Mouse (Mus musculus): ENCODE measurements around the gene Psmd12. TPM values are rescaled to one million over a fixed set of nuclear protein-coding genes. Genes with fewer than 3 reads are reported as not detected.
A peak's percentile ranks its signal among the peaks of the same experiment; 100 is the strongest.

The Psmd12 gene
- polyA plus RNA-seq, 1 experiment from 2014 or later = 154 TPM

- 60% methylated on average over 16 of the region's 19 CpGs for WGBS
- DNase-seq (ENCODE audit: low spot score) = peak; percentile 70
- Histone ChIP-seq H3K4me1 (ENCODE audit: control insufficient read depth, insufficient read depth, low read length) (0 out of 2 replicates have a peak, but pooled peaks cover 3% of the 10 kb centered on the region), H3K27me3 (replicated peaks; ENCODE audit: control insufficient read depth, insufficient read depth, low read length) (no peaks in the 10 kb centered on the region), H3K36me3 (ENCODE audit: control insufficient read depth, insufficient read depth, low read length) (peaks cover 4% of the 10 kb centered on the region; the same call in 1 of the 2 replicates), H3K9ac (ENCODE audit: low read depth, low read length) (no peak overlapping the region), H3K4me2 (ENCODE audit: low read depth, low read length) (0 out of 2 replicates have a peak overlapping the region, but pooled peaks have one; percentile 12), H3K9me3 (ENCODE audit: control insufficient read depth, low read length) (no peaks in the 10 kb centered on the region), H3K4me3 (ENCODE audit: low read depth, low read length) (no peak overlapping the region), H3K27ac (replicated peaks; ENCODE audit: low read depth, low read length) (no peak overlapping the region)
- peak; percentile 83 for ATAC-seq (ENCODE audit: low read depth)
These were observed 24.5 kb upstream of the Psmd12 start for GRCm38 (mm10) chr11:107454546-107455462.

- Histone ChIP-seq H3K36me3 (ENCODE audit: control insufficient read depth, insufficient read depth, low read length) (peaks cover 4% of the 10 kb centered on the region; the same call in 1 of the 2 replicates), H3K4me3 (ENCODE audit: low read depth, low read length) (no peak overlapping the region), H3K9me3 (ENCODE audit: control insufficient read depth, low read length) (no peaks in the 10 kb centered on the region), H3K4me2 (ENCODE audit: low read depth, low read length) (no peak overlapping the region), H3K9ac (ENCODE audit: low read depth, low read length) (no peak overlapping the region), H3K27me3 (replicated peaks; ENCODE audit: control insufficient read depth, insufficient read depth, low read length) (no peaks in the 10 kb centered on the region), H3K4me1 (ENCODE audit: control insufficient read depth, insufficient read depth, low read length) (no peaks in the 10 kb centered on the region), H3K27ac (replicated peaks; ENCODE audit: low read depth, low read length) (no peak overlapping the region)
- no peak for DNase-seq (ENCODE audit: low spot score)
- WGBS = 89% methylated on average over 3 of the region's 3 CpGs
- ATAC-seq (ENCODE audit: low read depth) = no peak
These were observed 22.0 kb upstream of the Psmd12 start for GRCm38 (mm10) chr11:107457282-107457681.

- H3K27ac ChIP-seq (replicated peaks; ENCODE audit: low read depth, low read length) = no peak overlapping the region
- no peaks in the 10 kb centered on the region for H3K27me3 ChIP-seq (replicated peaks; ENCODE audit: control insufficient read depth, insufficient read depth, low read length)
- H3K9ac ChIP-seq (ENCODE audit: low read depth, low read length) = no peak overlapping the region
- no peaks in the 10 kb centered on the region for H3K9me3 ChIP-seq (ENCODE audit: control insufficient read depth, low read length)
- no peak for ATAC-seq (ENCODE audit: low read depth)
- H3K36me3 ChIP-seq (ENCODE audit: control insufficient read depth, insufficient read depth, low read length) = peaks cover 4% of the 10 kb centered on the region; the same call in 1 of the 2 replicates
- H3K4me1 ChIP-seq (ENCODE audit: control insufficient read depth, insufficient read depth, low read length) = no peaks in the 10 kb centered on the region
- WGBS = 73% methylated on average over 12 of the region's 12 CpGs
- H3K4me3 ChIP-seq (ENCODE audit: low read depth, low read length) = no peak overlapping the region
- H3K4me2 ChIP-seq (ENCODE audit: low read depth, low read length) = no peak overlapping the region
- DNase-seq (ENCODE audit: low spot score) = no peak
These were observed 21.0 kb upstream of the Psmd12 start for GRCm38 (mm10) chr11:107458286-107458685.

GRCm38 (mm10) chr11:107458986-107459385, 20.3 kb upstream of the Psmd12 start:
- Histone ChIP-seq H3K36me3 (ENCODE audit: control insufficient read depth, insufficient read depth, low read length) (peaks cover under 1% of the 10 kb centered on the region; the same call in 1 of the 2 replicates), H3K4me2 (ENCODE audit: low read depth, low read length) (no peak overlapping the region), H3K9ac (ENCODE audit: low read depth, low read length) (no peak overlapping the region), H3K4me1 (ENCODE audit: control insufficient read depth, insufficient read depth, low read length) (no peaks in the 10 kb centered on the region), H3K27me3 (replicated peaks; ENCODE audit: control insufficient read depth, insufficient read depth, low read length) (no peaks in the 10 kb centered on the region), H3K27ac (replicated peaks; ENCODE audit: low read depth, low read length) (no peak overlapping the region), H3K9me3 (ENCODE audit: control insufficient read depth, low read length) (no peaks in the 10 kb centered on the region), H3K4me3 (ENCODE audit: low read depth, low read length) (no peak overlapping the region)
- no peak for ATAC-seq (ENCODE audit: low read depth)
- WGBS = 82% methylated on average over 7 of the region's 7 CpGs
- no peak for DNase-seq (ENCODE audit: low spot score)

- Histone ChIP-seq H3K27ac (replicated peaks; ENCODE audit: low read depth, low read length) (no peak overlapping the region), H3K27me3 (replicated peaks; ENCODE audit: control insufficient read depth, insufficient read depth, low read length) (no peaks in the 10 kb centered on the region), H3K36me3 (ENCODE audit: control insufficient read depth, insufficient read depth, low read length) (no peaks in the 10 kb centered on the region), H3K4me2 (ENCODE audit: low read depth, low read length) (no peak overlapping the region), H3K4me1 (ENCODE audit: control insufficient read depth, insufficient read depth, low read length) (no peaks in the 10 kb centered on the region), H3K9ac (ENCODE audit: low read depth, low read length) (no peak overlapping the region), H3K9me3 (ENCODE audit: control insufficient read depth, low read length) (no peaks in the 10 kb centered on the region), H3K4me3 (ENCODE audit: low read depth, low read length) (no peak overlapping the region)
- 73% methylated on average over 7 of the region's 7 CpGs for WGBS
- DNase-seq (ENCODE audit: low spot score) (no peak), ATAC-seq (ENCODE audit: low read depth) (no peak)
These were observed 19.5 kb upstream of the Psmd12 start for GRCm38 (mm10) chr11:107459828-107460227.

- no peak overlapping the region for H3K4me2 ChIP-seq (ENCODE audit: low read depth, low read length)
- no peak overlapping the region for H3K4me3 ChIP-seq (ENCODE audit: low read depth, low read length)
- H3K9ac ChIP-seq (ENCODE audit: low read depth, low read length) = no peak overlapping the region
- H3K36me3 ChIP-seq (ENCODE audit: control insufficient read depth, insufficient read depth, low read length) = no peaks in the 10 kb centered on the region
- DNase-seq (ENCODE audit: low spot score) = no peak
- 91% methylated on average over 3 of the region's 3 CpGs for WGBS
- no peak for ATAC-seq (ENCODE audit: low read depth)
- no peaks in the 10 kb centered on the region for H3K4me1 ChIP-seq (ENCODE audit: control insufficient read depth, insufficient read depth, low read length)
- H3K27me3 ChIP-seq (replicated peaks; ENCODE audit: control insufficient read depth, insufficient read depth, low read length) = no peaks in the 10 kb centered on the region
- H3K27ac ChIP-seq (replicated peaks; ENCODE audit: low read depth, low read length) = no peak overlapping the region
- H3K9me3 ChIP-seq (ENCODE audit: control insufficient read depth, low read length) = no peaks in the 10 kb centered on the region
These were observed 16.8 kb upstream of the Psmd12 start for GRCm38 (mm10) chr11:107462478-107462877.

GRCm38 (mm10) chr11:107463251-107463681, 16.0 kb upstream of the Psmd12 start:
- H3K4me2 ChIP-seq (ENCODE audit: low read depth, low read length) = no peak overlapping the region
- H3K4me1 ChIP-seq (ENCODE audit: control insufficient read depth, insufficient read depth, low read length) = peaks cover 3% of the 10 kb centered on the region
- H3K36me3 ChIP-seq (ENCODE audit: control insufficient read depth, insufficient read depth, low read length) = no peaks in the 10 kb centered on the region
- DNase-seq (ENCODE audit: low spot score) (no peak), ATAC-seq (ENCODE audit: low read depth) (no peak)
- no peak overlapping the region for H3K4me3 ChIP-seq (ENCODE audit: low read depth, low read length)
- no peak overlapping the region for H3K9ac ChIP-seq (ENCODE audit: low read depth, low read length)
- WGBS = 85% methylated on average over 12 of the region's 12 CpGs
- H3K27me3 ChIP-seq (replicated peaks; ENCODE audit: control insufficient read depth, insufficient read depth, low read length) = no peaks in the 10 kb centered on the region
- H3K9me3 ChIP-seq (ENCODE audit: control insufficient read depth, low read length) = no peaks in the 10 kb centered on the region
- H3K27ac ChIP-seq (replicated peaks; ENCODE audit: low read depth, low read length) = no peak overlapping the region

GRCm38 (mm10) chr11:107464141-107464540, 15.1 kb upstream of the Psmd12 start:
- ATAC-seq (ENCODE audit: low read depth) = no peak
- no peaks in the 10 kb centered on the region for H3K27me3 ChIP-seq (replicated peaks; ENCODE audit: control insufficient read depth, insufficient read depth, low read length)
- H3K9ac ChIP-seq (ENCODE audit: low read depth, low read length) = no peak overlapping the region
- no peaks in the 10 kb centered on the region for H3K9me3 ChIP-seq (ENCODE audit: control insufficient read depth, low read length)
- H3K36me3 ChIP-seq (ENCODE audit: control insufficient read depth, insufficient read depth, low read length) = no peaks in the 10 kb centered on the region
- no peak overlapping the region for H3K4me2 ChIP-seq (ENCODE audit: low read depth, low read length)
- no peak for DNase-seq (ENCODE audit: low spot score)
- H3K4me1 ChIP-seq (ENCODE audit: control insufficient read depth, insufficient read depth, low read length) = peaks cover 7% of the 10 kb centered on the region
- no peak overlapping the region for H3K27ac ChIP-seq (replicated peaks; ENCODE audit: low read depth, low read length)
- no peak overlapping the region for H3K4me3 ChIP-seq (ENCODE audit: low read depth, low read length)
- WGBS = 43% methylated on average over 6 of the region's 6 CpGs

Measured in embryonic facial prominence, embryonic 14.5 days (tissue).